Mouse (Mus musculus) gastrocnemius, adult 2 months (tissue): ENCODE results near the gene Mycn. TPM values are rescaled to one million over a fixed set of nuclear protein-coding genes. Genes with fewer than 3 reads are reported as not detected.

Experiments
- DNase-seq: peaks from one replicate; pipeline ENCODE4 v3.0.0; 2022
- H3K27ac ChIP-seq: fragments of 200-600 bp; 2 replicates; pipeline ENCODE4 v1.8.1; 2022; ENCODE audit warnings: mild to moderate bottlenecking
- H3K4me3 ChIP-seq: fragments of 200-600 bp; 2 replicates; pipeline ENCODE4 v1.8.1; 2022; ENCODE audit warnings: mild to moderate bottlenecking, moderate library complexity
- CTCF ChIP-seq: fragments of 200-600 bp; IDR thresholded peaks from 2 replicates; pipeline ENCODE4 v1.8.1; 2022; ENCODE audit warnings: antibody characterized with exemption, mild to moderate bottlenecking, moderate library complexity
- intact Hi-C: fragments of 180-260 bp; cut with DNase I; formaldehyde crosslinking; loops from one replicate; pipeline ENCODE4 v1.15.1; 2025
- total RNA-seq, 2 experiments: library from RNA; stranded (reverse); gene quantifications; 2 replicates each; pipeline ENCODE4 v1.2.3; 2021

Gene Mycn
- total RNA-seq, 2 experiments from 2014 or later = 0.31 to 0.50 TPM

GRCm38 (mm10) chr12:12916298-12916697 lies 25.4 kb downstream of the Mycn start:
- no peak for DNase-seq
- no peak for TF ChIP-seq CTCF
- intact Hi-C loops = no loop called here
- Histone ChIP-seq H3K4me3 (no peak overlapping the region), H3K27ac (no peak overlapping the region)

- Histone ChIP-seq H3K27ac (no peak overlapping the region), H3K4me3 (no peak overlapping the region)
- no peak for TF ChIP-seq CTCF
- intact Hi-C loops = no loop called here
- no peak for DNase-seq
Measured at GRCm38 (mm10) chr12:12910356-12910979, 31.2 kb downstream of the Mycn start.

- Histone ChIP-seq H3K4me3 (no peak overlapping the region), H3K27ac (peak overlapping the region; percentile 71; the same call in 1 of the 2 replicates)
- intact Hi-C loops = loop anchor here (10.0 kb wide), 1 partner anchor 95 kb away; no protein-coding TSS in a partner anchor
- no peak for TF ChIP-seq CTCF
- no peak for DNase-seq
Measured at GRCm38 (mm10) chr12:12909631-12910277, 32.0 kb downstream of the Mycn start.

GRCm38 (mm10) chr12:12906771-12907170 lies 34.9 kb downstream of the Mycn start:
- intact Hi-C loops = loop anchor here (10.0 kb wide), 1 partner anchor 92 kb away; no protein-coding TSS in a partner anchor
- DNase-seq = no peak
- TF ChIP-seq CTCF = no peak
- H3K4me3 ChIP-seq = no peak overlapping the region
- no peak overlapping the region for H3K27ac ChIP-seq

GRCm38 (mm10) chr12:12906321-12906720 lies 35.4 kb downstream of the Mycn start:
- intact Hi-C loops = loop anchor here (10.0 kb wide), 1 partner anchor 92 kb away; no protein-coding TSS in a partner anchor
- Histone ChIP-seq H3K4me3 (no peak overlapping the region), H3K27ac (no peak overlapping the region)
- DNase-seq = no peak
- TF ChIP-seq CTCF = no peak

GRCm38 (mm10) chr12:12905117-12905516 lies 36.6 kb downstream of the Mycn start:
- no peak for DNase-seq
- H3K27ac ChIP-seq = peak overlapping the region; percentile 86
- TF ChIP-seq CTCF = no peak
- intact Hi-C loops = loop anchor here (2.0 to 10.0 kb wide), 2 partner anchors 34 to 90 kb away; no protein-coding TSS in a partner anchor
- no peak overlapping the region; the same call in 1 of the 2 replicates for H3K4me3 ChIP-seq

- no peak for TF ChIP-seq CTCF
- Histone ChIP-seq H3K4me3 (peak overlapping the region; percentile 26), H3K27ac (peak overlapping the region; percentile 86)
- intact Hi-C loops = loop anchor here (2.0 to 10.0 kb wide), 2 partner anchors 34 to 90 kb away; no protein-coding TSS in a partner anchor
- DNase-seq = peak; percentile 95
Measured at GRCm38 (mm10) chr12:12904512-12904953, 37.2 kb downstream of the Mycn start.

GRCm38 (mm10) chr12:12904086-12904485 lies 37.6 kb downstream of the Mycn start:
- peak overlapping the region; percentile 26 for H3K4me3 ChIP-seq
- H3K27ac ChIP-seq = peak overlapping the region; percentile 86
- no peak for TF ChIP-seq CTCF
- no peak for DNase-seq
- intact Hi-C loops = loop anchor here (2.0 to 10.0 kb wide), 2 partner anchors 35 to 89 kb away; no protein-coding TSS in a partner anchor

- TF ChIP-seq CTCF = no peak
- no peak overlapping the region for H3K27ac ChIP-seq
- no peak overlapping the region for H3K4me3 ChIP-seq
- intact Hi-C loops = loop anchor here (10.0 kb wide), 1 partner anchor 88 kb away; no protein-coding TSS in a partner anchor
- DNase-seq = no peak
Measured at GRCm38 (mm10) chr12:12902403-12902802, 39.3 kb downstream of the Mycn start.

- H3K27ac ChIP-seq = no peak overlapping the region
- DNase-seq = no peak
- intact Hi-C loops = no loop called here
- TF ChIP-seq CTCF = no peak
- H3K4me3 ChIP-seq = no peak overlapping the region
Measured at GRCm38 (mm10) chr12:12898356-12899126, 43.2 kb downstream of the Mycn start.

GRCm38 (mm10) chr12:12893986-12894385 lies 47.7 kb downstream of the Mycn start:
- TF ChIP-seq CTCF = no peak
- H3K4me3 ChIP-seq = no peak overlapping the region
- DNase-seq = no peak
- H3K27ac ChIP-seq = no peak overlapping the region
- intact Hi-C loops = no loop called here

- TF ChIP-seq CTCF = no peak
- intact Hi-C loops = no loop called here
- H3K4me3 ChIP-seq = no peak overlapping the region
- no peak overlapping the region for H3K27ac ChIP-seq
- DNase-seq = no peak
Measured at GRCm38 (mm10) chr12:12886191-12886889, 55.4 kb downstream of the Mycn start.
